Mouse (Mus musculus) heart, embryonic 16.5 days (tissue): ENCODE data around the gene Bud23. TPM values are rescaled to one million over a fixed set of nuclear protein-coding genes. Genes with fewer than 3 reads are reported as not detected.

Experiments used
- ATAC-seq: fragments of 200-750 bp; cut with Nextera tagmentation; replicated peaks from 2 replicates; pipeline ENCODE4 v1.8.0; 2017; ENCODE audit warnings: moderate number of reproducible peaks; ENCODE audit not compliant: insufficient read depth, low FRiP score; ENCODE audit errors: extremely low read depth
- H3K27ac ChIP-seq: fragments of 300-500 bp; sonication (generic); 2 replicates; pipeline ENCODE4 v1.5.1; 2014; ENCODE audit warnings: mild to moderate bottlenecking, low read length, control low read depth, moderate library complexity
- H3K27me3 ChIP-seq: fragments of 300-500 bp; sonication (generic); 2 replicates; pipeline ENCODE4 v1.6.1; 2014; ENCODE audit warnings: low read length, mixed read lengths; ENCODE audit not compliant: control insufficient read depth, insufficient read depth
- H3K36me3 ChIP-seq: fragments of 300-500 bp; sonication (generic); 2 replicates; pipeline ENCODE4 v1.6.1; 2014; ENCODE audit not compliant: control insufficient read depth, insufficient read depth
- H3K4me1 ChIP-seq: fragments of 300-500 bp; sonication (generic); 2 replicates; pipeline ENCODE4 v1.6.1; 2014; ENCODE audit warnings: low read length, mixed read lengths; ENCODE audit not compliant: control insufficient read depth, insufficient read depth
- H3K4me2 ChIP-seq: fragments of 300-500 bp; sonication (generic); 2 replicates; pipeline ENCODE4 v1.6.1; 2014; ENCODE audit warnings: low read depth, mild to moderate bottlenecking, control low read depth, low read length
- H3K4me3 ChIP-seq: fragments of 300-500 bp; sonication (generic); 2 replicates; pipeline ENCODE4 v1.5.1; 2014; ENCODE audit warnings: mild to moderate bottlenecking, control low read depth, low read length
- H3K9ac ChIP-seq: fragments of 300-500 bp; sonication (generic); 2 replicates; pipeline ENCODE4 v1.6.1; 2014; ENCODE audit warnings: low read length, control low read depth
- H3K9me3 ChIP-seq: fragments of 300-500 bp; sonication (generic); replicated peaks from 2 replicates; pipeline ENCODE4 v1.6.1; 2016; ENCODE audit warnings: low read length; ENCODE audit not compliant: control insufficient read depth
- WGBS: fragments of 180-500 bp; shearing (Covaris S2); extraction: QIAGEN DNeasy Blood & Tissue Kit; methylation state at CpG from one replicate; pipeline ENCODE4 v1.1.7; 2014; 5-methylcytosine and 5-hydroxymethylcytosine counted together
- polyA plus RNA-seq: library from polyadenylated mRNA; unstranded; fragments of >200 nt; fragmentation: Nextera tagmentation; extraction: Ambion mirVana; gene quantifications from 2 replicates; pipeline ENCODE4 v1.2.1, GENCODE M21; 2015

Bud23 gene
- polyA plus RNA-seq, 1 experiment from 2014 or later: 59.7 TPM

- no peak for ATAC-seq
- H3K36me3 ChIP-seq: peaks cover 2% of the 10 kb centered on the region; the same call in 1 of the 2 replicates
- no peaks in the 10 kb centered on the region; the same call in 1 of the 2 replicates for H3K4me1 ChIP-seq
- H3K9ac ChIP-seq: no peak overlapping the region
- H3K4me2 ChIP-seq: no peak overlapping the region
- 96% methylated on average over 2 of the region's 2 CpGs for WGBS
- H3K4me3 ChIP-seq: no peak overlapping the region
- no peaks in the 10 kb centered on the region for H3K9me3 ChIP-seq
- no peak overlapping the region for H3K27ac ChIP-seq
- no peaks in the 10 kb centered on the region for H3K27me3 ChIP-seq
Observed at GRCm38 (mm10) chr5:135034593-135034992, 30.2 kb downstream of the Bud23 start.

- Histone ChIP-seq H3K27ac (no peak overlapping the region), H3K9ac (no peak overlapping the region), H3K4me1 (peaks cover 13% of the 10 kb centered on the region), H3K27me3 (no peaks in the 10 kb centered on the region), H3K36me3 (no peaks in the 10 kb centered on the region; the same call in 1 of the 2 replicates), H3K9me3 (no peaks in the 10 kb centered on the region), H3K4me2 (no peak overlapping the region), H3K4me3 (no peak overlapping the region)
- no peak for ATAC-seq
- WGBS: 89% methylated on average over 5 of the region's 5 CpGs
Observed at GRCm38 (mm10) chr5:135032581-135032980, 32.2 kb downstream of the Bud23 start.

GRCm38 (mm10) chr5:135029007-135029854 lies 35.5 kb downstream of the Bud23 start:
- H3K27ac ChIP-seq: peak overlapping the region; percentile 8; the same call in 1 of the 2 replicates
- H3K4me3 ChIP-seq: peak overlapping the region; percentile 20; the same call in 1 of the 2 replicates
- no peaks in the 10 kb centered on the region for H3K36me3 ChIP-seq
- WGBS: 39% methylated on average over 18 of the region's 18 CpGs
- H3K27me3 ChIP-seq: no peaks in the 10 kb centered on the region
- peaks cover 26% of the 10 kb centered on the region for H3K4me1 ChIP-seq
- peak overlapping the region; percentile 52 for H3K4me2 ChIP-seq
- H3K9ac ChIP-seq: 0 out of 2 replicates have a peak overlapping the region, but pooled peaks have one; percentile 30
- ATAC-seq: peak; percentile 64
- H3K9me3 ChIP-seq: no peaks in the 10 kb centered on the region

- Histone ChIP-seq H3K36me3 (no peaks in the 10 kb centered on the region), H3K27me3 (no peaks in the 10 kb centered on the region), H3K4me2 (peak overlapping the region; percentile 88; the same call in 1 of the 2 replicates), H3K27ac (no peak overlapping the region), H3K9ac (no peak overlapping the region), H3K4me3 (no peak overlapping the region), H3K9me3 (no peaks in the 10 kb centered on the region), H3K4me1 (peaks cover 45% of the 10 kb centered on the region)
- 28% methylated on average over 7 of the region's 7 CpGs for WGBS
- ATAC-seq: no peak
Observed at GRCm38 (mm10) chr5:135025899-135026298, 38.9 kb downstream of the Bud23 start.

- ATAC-seq: no peak
- Histone ChIP-seq H3K9ac (no peak overlapping the region), H3K4me2 (peak overlapping the region; percentile 88), H3K4me1 (peaks cover 45% of the 10 kb centered on the region), H3K4me3 (no peak overlapping the region), H3K9me3 (no peaks in the 10 kb centered on the region), H3K36me3 (no peaks in the 10 kb centered on the region), H3K27ac (no peak overlapping the region), H3K27me3 (no peaks in the 10 kb centered on the region)
- WGBS: 26% methylated on average over 11 of the region's 11 CpGs
Observed at GRCm38 (mm10) chr5:135024665-135025224, 40.0 kb downstream of the Bud23 start.

- under 1% methylated on average over 61 of the region's 61 CpGs for WGBS
- H3K36me3 ChIP-seq: no peaks in the 10 kb centered on the region
- no peaks in the 10 kb centered on the region for H3K9me3 ChIP-seq
- peak within 1 kb of the TSS; percentile 76 for H3K4me3 ChIP-seq
- peaks cover 35% of the 10 kb centered on the region for H3K4me1 ChIP-seq
- peak within 1 kb of the TSS; percentile 88 for H3K9ac ChIP-seq
- H3K27me3 ChIP-seq: no peaks in the 10 kb centered on the region
- peak within 1 kb of the TSS; percentile 84 for H3K27ac ChIP-seq
- peak; percentile 85 for ATAC-seq
- H3K4me2 ChIP-seq: peak within 1 kb of the TSS; percentile 88
Observed at GRCm38 (mm10) chr5:135023344-135024173, 41.2 kb downstream of the Bud23 start, which contains the start of gene Stx1a. TSS of gene Stx1a (plus strand) at chr5:135023482.

- H3K9me3 ChIP-seq: no peaks in the 10 kb centered on the region
- no peak overlapping the region for H3K4me3 ChIP-seq
- H3K27me3 ChIP-seq: no peaks in the 10 kb centered on the region
- H3K36me3 ChIP-seq: no peaks in the 10 kb centered on the region
- H3K4me1 ChIP-seq: peaks cover 32% of the 10 kb centered on the region
- peak overlapping the region; percentile 84 for H3K27ac ChIP-seq
- WGBS: 23% methylated on average over 6 of the region's 6 CpGs
- H3K4me2 ChIP-seq: 0 out of 2 replicates have a peak overlapping the region, but pooled peaks have one; percentile 19
- no peak overlapping the region for H3K9ac ChIP-seq
- ATAC-seq: peak; percentile 70
Observed at GRCm38 (mm10) chr5:135021814-135022213, 42.9 kb downstream of the Bud23 start.

GRCm38 (mm10) chr5:135016224-135016759 lies 48.5 kb downstream of the Bud23 start:
- no peak overlapping the region for H3K4me3 ChIP-seq
- no peaks in the 10 kb centered on the region for H3K36me3 ChIP-seq
- no peak overlapping the region for H3K4me2 ChIP-seq
- H3K27ac ChIP-seq: no peak overlapping the region
- no peak overlapping the region for H3K9ac ChIP-seq
- no peaks in the 10 kb centered on the region for H3K27me3 ChIP-seq
- ATAC-seq: no peak
- H3K4me1 ChIP-seq: peaks cover 3% of the 10 kb centered on the region
- 38% methylated on average over 4 of the region's 4 CpGs for WGBS
- no peaks in the 10 kb centered on the region for H3K9me3 ChIP-seq
